Mouse (Mus musculus): Measurements from ENCODE around the gene Vps45. TPM values are rescaled to one million over a fixed set of nuclear protein-coding genes. Genes with fewer than 3 reads are reported as not detected.
"Not testable (repeated sequence)": the region's sequence is repeated elsewhere in the genome, so short reads cannot be mapped to it uniquely, and the experiment has no call there.

Gene Vps45
- polyA plus RNA-seq, 1 experiment, result 7.5 TPM

DNA sequence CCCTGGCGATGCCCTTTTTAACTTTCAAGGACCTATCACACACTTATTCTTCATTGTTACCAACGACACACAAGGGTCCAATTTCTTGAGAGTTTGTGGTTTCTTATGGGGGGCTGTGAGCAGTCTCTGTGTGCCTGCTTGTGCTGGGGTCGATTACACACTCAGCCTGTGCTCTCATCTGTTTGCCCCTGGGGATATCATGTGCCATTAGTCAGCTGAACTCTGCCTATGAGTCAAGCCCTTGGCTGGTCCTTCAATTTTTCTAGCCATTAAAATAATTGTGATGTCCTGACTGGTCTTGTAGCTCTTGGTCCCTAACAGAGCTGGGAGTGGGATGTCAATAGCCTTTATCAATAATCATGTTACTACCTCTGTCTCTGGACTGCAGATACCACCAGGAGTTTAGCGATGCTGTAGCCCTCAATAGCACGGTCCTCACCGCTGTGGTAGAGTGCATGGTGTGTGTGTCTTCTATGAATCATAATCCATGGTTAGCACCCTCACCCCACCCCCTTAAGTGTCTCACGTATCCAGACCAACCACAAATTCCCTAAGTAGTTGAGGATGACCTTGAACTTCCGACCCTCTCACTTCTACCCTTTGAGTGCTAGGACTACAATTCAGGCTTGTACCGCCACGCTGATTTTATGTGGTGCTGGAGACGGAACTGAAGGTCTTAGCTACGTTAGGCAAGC, 77.8 kb downstream of the Vps45 start:
- Histone ChIP-seq H3K27ac (ENCODE audit: control insufficient read depth, insufficient read depth, low read length) (no peak overlapping the region), H3K27me3 (ENCODE audit: control insufficient read depth, insufficient read depth, low read length) (no peaks in the 10 kb centered on the region), H3K4me3 (ENCODE audit: control insufficient read depth, insufficient read depth, low read length) (no peak overlapping the region), H3K36me3 (ENCODE audit: control insufficient read depth, insufficient read depth, low read length) (no peaks in the 10 kb centered on the region), H3K4me1 (replicated peaks; ENCODE audit: control insufficient read depth, insufficient read depth, low read length) (peaks cover 6% of the 10 kb centered on the region)
- TF ChIP-seq POLR2A (IDR thresholded peaks at IDR 0.05; ENCODE audit: control insufficient read depth, extremely low read depth, insufficient read depth, low read length, poor library complexity) (no peak), CTCF (IDR thresholded peaks at IDR 0.05; ENCODE audit: borderline replicate concordance, control insufficient read depth, extremely low read depth, insufficient read depth, low read length, poor library complexity) (no peak)
- no peak for DNase-seq
- WGBS, result 89% methylated on average over 12 of the region's 12 CpGs

DNA sequence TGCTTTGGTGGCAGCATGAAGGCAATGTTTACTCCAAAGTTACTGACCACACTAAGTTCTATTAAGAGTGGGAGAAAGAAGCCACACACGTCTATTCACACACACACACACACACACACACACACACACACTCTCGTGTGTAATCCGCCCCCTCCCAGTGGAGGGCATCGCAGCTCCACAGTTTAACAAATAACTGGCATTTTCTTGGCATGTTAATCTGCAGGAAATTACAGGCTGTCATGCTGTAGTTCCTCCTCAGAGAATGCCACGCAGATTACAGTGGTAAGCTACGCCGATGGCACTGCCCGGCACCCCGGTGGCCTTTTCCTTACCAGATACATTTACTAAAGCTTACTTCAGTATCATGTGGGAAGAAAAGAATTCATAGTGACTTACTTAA, 80.0 kb downstream of the Vps45 start:
- no peaks in the 10 kb centered on the region for H3K27me3 ChIP-seq (ENCODE audit: control insufficient read depth, insufficient read depth, low read length)
- H3K4me3 ChIP-seq (ENCODE audit: control insufficient read depth, insufficient read depth, low read length), result no peak overlapping the region
- H3K4me1 ChIP-seq (replicated peaks; ENCODE audit: control insufficient read depth, insufficient read depth, low read length), result peaks cover 10% of the 10 kb centered on the region
- WGBS, result 77% methylated on average over 9 of the region's 9 CpGs
- TF ChIP-seq POLR2A (IDR thresholded peaks at IDR 0.05; ENCODE audit: control insufficient read depth, extremely low read depth, insufficient read depth, low read length, poor library complexity) (no peak), CTCF (IDR thresholded peaks at IDR 0.05; ENCODE audit: borderline replicate concordance, control insufficient read depth, extremely low read depth, insufficient read depth, low read length, poor library complexity) (no peak)
- no peak for DNase-seq
- no peaks in the 10 kb centered on the region for H3K36me3 ChIP-seq (ENCODE audit: control insufficient read depth, insufficient read depth, low read length)
- no peak overlapping the region for H3K27ac ChIP-seq (ENCODE audit: control insufficient read depth, insufficient read depth, low read length)

DNA sequence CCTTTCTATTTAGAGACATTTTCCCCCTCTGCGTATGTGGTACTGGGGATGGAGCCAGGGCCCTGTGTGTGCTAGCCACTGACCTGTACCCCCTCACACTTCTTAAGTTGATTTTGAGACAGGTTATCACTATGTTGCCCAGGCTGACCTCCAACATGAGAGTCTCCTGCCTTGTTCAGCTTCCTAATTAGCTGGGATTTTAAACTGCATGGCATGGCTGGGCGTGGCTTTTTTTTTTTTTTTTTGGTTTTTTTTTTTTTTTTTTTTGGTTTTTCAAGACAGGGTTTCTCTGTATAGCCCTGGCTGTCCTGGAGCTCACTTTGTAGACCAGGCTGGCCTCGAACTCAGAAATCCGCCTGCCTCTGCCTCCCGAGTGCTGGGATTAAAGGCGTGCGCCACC, 80.7 kb downstream of the Vps45 start:
- WGBS, result 96% methylated on average over 7 of the region's 7 CpGs
- peaks cover 13% of the 10 kb centered on the region for H3K4me1 ChIP-seq (replicated peaks; ENCODE audit: control insufficient read depth, insufficient read depth, low read length)
- not testable (repeated sequence) for H3K4me3 ChIP-seq (ENCODE audit: control insufficient read depth, insufficient read depth, low read length); H3K36me3 ChIP-seq (ENCODE audit: control insufficient read depth, insufficient read depth, low read length); H3K27ac ChIP-seq (ENCODE audit: control insufficient read depth, insufficient read depth, low read length); DNase-seq; H3K27me3 ChIP-seq (ENCODE audit: control insufficient read depth, insufficient read depth, low read length)

DNA sequence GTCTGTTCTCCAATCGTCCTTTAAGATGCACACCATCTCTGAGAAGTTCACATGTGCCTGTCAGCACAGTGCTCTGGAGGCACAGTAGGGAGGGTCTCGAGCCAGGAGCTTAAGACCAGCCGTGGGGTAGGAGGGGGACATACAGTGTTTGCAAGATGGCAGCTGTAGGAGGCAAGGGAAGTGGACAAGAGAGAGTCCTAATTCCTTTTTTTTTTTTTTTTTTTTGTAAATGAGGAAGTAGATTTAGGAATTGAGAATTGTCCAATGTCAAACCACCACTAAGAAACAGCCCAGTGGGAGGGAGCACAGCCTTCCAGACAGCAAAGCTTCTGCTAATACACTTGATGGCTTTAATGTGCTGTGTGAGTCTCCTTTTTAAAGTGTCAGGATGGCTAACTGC, 81.2 kb downstream of the Vps45 start:
- DNase-seq, result no peak
- H3K4me3 ChIP-seq (ENCODE audit: control insufficient read depth, insufficient read depth, low read length), result no peak overlapping the region
- TF ChIP-seq CTCF (IDR thresholded peaks at IDR 0.05; ENCODE audit: borderline replicate concordance, control insufficient read depth, extremely low read depth, insufficient read depth, low read length, poor library complexity), result no peak
- TF ChIP-seq POLR2A (IDR thresholded peaks at IDR 0.05; ENCODE audit: control insufficient read depth, extremely low read depth, insufficient read depth, low read length, poor library complexity), result no peak
- no peaks in the 10 kb centered on the region for H3K36me3 ChIP-seq (ENCODE audit: control insufficient read depth, insufficient read depth, low read length)
- peaks cover 15% of the 10 kb centered on the region for H3K4me1 ChIP-seq (replicated peaks; ENCODE audit: control insufficient read depth, insufficient read depth, low read length)
- WGBS, result 86% methylated on average over 3 of the region's 3 CpGs
- H3K27ac ChIP-seq (ENCODE audit: control insufficient read depth, insufficient read depth, low read length), result no peak overlapping the region
- H3K27me3 ChIP-seq (ENCODE audit: control insufficient read depth, insufficient read depth, low read length), result no peaks in the 10 kb centered on the region

DNA sequence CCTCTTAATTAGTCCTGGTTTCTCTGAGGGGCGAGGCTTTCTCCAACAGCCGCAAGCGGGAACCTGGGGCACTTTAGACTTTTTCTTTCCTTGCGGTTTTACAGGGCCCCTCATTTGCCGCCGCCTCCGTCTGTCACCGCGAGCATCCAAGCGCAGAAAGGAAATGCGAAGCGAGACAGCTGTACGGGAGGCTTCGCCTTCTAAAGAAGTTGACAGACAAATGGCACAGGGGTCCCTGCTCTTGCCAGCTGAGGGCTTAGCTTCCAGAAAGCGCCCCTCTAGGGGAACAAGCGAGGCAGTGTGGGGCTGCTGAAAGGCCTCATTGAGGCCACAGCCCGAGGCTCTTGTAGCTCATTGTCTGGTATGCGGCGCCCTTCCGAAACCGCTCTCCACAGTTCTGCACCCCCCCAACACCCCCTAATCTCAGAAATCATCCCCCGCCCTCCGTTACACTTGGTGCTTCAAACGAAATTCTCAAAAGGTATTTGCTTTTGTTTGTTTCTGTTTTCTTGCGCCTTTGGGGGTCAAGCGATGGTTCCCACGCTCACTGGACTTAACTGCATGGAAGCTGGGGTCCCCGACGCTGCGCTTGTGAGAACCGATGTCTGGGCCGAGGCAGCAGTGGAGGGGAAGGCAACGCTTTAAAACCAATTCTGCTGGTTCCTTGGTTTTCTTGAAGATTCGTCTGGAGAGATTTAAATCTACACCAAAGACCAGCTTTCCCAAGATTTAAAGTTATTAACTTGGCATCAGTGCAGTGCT, 85.2 kb downstream of the Vps45 start:
- H3K4me1 ChIP-seq (replicated peaks; ENCODE audit: control insufficient read depth, insufficient read depth, low read length), result peaks cover 25% of the 10 kb centered on the region
- TF ChIP-seq CTCF (IDR thresholded peaks at IDR 0.05; ENCODE audit: borderline replicate concordance, control insufficient read depth, extremely low read depth, insufficient read depth, low read length, poor library complexity) (0 out of 2 replicates have a peak, but pooled peaks have one; percentile 28), POLR2A (IDR thresholded peaks at IDR 0.05; ENCODE audit: control insufficient read depth, extremely low read depth, insufficient read depth, low read length, poor library complexity) (peak; percentile 79)
- no peaks in the 10 kb centered on the region for H3K36me3 ChIP-seq (ENCODE audit: control insufficient read depth, insufficient read depth, low read length)
- H3K27ac ChIP-seq (ENCODE audit: control insufficient read depth, insufficient read depth, low read length), result peak overlapping the region; percentile 89
- peak overlapping the region; percentile 28 for H3K4me3 ChIP-seq (ENCODE audit: control insufficient read depth, insufficient read depth, low read length)
- peak; percentile 80 for DNase-seq
- H3K27me3 ChIP-seq (ENCODE audit: control insufficient read depth, insufficient read depth, low read length), result no peaks in the 10 kb centered on the region; the same call in 1 of the 2 replicates
- 13% methylated on average over 34 of the region's 34 CpGs for WGBS

DNA sequence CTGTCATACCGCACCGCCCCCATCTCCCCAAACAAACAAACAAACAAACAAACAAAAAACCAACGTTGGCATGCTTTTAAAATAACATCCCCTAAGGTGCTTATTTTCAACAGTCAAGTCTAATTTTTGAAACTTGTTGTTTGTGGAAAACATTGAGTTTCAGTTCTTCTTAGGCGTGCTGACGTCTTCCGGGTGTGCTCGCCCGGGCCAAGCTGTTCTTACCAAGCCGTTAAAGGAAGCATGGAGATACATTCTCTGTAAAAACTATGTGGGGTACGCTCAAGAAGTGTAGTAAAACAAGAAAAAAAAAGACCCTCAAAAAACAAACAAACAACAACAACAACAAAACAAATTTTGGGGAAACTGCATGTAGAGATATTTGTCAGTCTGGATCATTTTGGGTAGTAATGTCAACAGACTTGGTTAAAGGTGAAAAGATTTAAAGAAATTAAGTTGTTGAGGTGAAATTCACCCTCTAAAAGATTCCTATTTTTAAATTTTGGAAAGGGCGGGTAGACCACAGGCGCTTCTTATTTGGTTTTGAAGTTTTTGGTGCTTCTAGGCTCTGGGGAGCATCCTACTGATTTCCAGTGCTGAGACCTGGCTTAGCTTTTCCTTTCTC, 85.9 kb downstream of the Vps45 start:
- TF ChIP-seq CTCF (IDR thresholded peaks at IDR 0.05; ENCODE audit: borderline replicate concordance, control insufficient read depth, extremely low read depth, insufficient read depth, low read length, poor library complexity), result no peak
- no peak for TF ChIP-seq POLR2A (IDR thresholded peaks at IDR 0.05; ENCODE audit: control insufficient read depth, extremely low read depth, insufficient read depth, low read length, poor library complexity)
- H3K4me1 ChIP-seq (replicated peaks; ENCODE audit: control insufficient read depth, insufficient read depth, low read length), result peaks cover 25% of the 10 kb centered on the region
- 27% methylated on average over 12 of the region's 12 CpGs for WGBS
- peak overlapping the region; percentile 25 for H3K4me3 ChIP-seq (ENCODE audit: control insufficient read depth, insufficient read depth, low read length)
- no peaks in the 10 kb centered on the region for H3K36me3 ChIP-seq (ENCODE audit: control insufficient read depth, insufficient read depth, low read length)
- DNase-seq, result no peak
- H3K27me3 ChIP-seq (ENCODE audit: control insufficient read depth, insufficient read depth, low read length), result no peaks in the 10 kb centered on the region; the same call in 1 of the 2 replicates
- peak overlapping the region; percentile 89 for H3K27ac ChIP-seq (ENCODE audit: control insufficient read depth, insufficient read depth, low read length)

DNA sequence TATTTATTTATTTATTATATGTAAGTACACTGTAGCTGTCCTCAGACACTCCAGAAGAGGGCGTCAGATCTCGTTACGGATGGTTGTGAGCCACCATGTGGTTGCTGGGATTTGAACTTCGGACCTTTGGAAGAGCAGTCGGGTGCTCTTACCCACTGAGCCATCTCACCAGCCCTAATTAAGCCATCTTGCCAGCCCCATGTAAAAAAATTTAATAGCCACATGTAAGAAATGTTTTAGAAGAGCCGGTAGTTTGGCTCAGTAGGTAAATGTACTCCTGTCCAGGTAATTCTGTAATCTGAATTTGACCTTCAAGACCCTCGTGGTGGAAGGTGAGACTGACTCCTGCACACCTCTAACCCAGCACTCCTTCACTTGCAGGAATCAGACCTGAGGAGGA, 87.6 kb downstream of the Vps45 start:
- 87% methylated on average over 7 of the region's 7 CpGs for WGBS
- DNase-seq; H3K4me3 ChIP-seq (ENCODE audit: control insufficient read depth, insufficient read depth, low read length); H3K27me3 ChIP-seq (ENCODE audit: control insufficient read depth, insufficient read depth, low read length); H3K27ac ChIP-seq (ENCODE audit: control insufficient read depth, insufficient read depth, low read length); H3K36me3 ChIP-seq (ENCODE audit: control insufficient read depth, insufficient read depth, low read length): not testable (repeated sequence)
- H3K4me1 ChIP-seq (replicated peaks; ENCODE audit: control insufficient read depth, insufficient read depth, low read length), result peaks cover 29% of the 10 kb centered on the region

Data from thymus, adult 2 months (tissue).